8 mouse cellular contexts compared by ENCODE assay signal in the genomic region with DNA sequence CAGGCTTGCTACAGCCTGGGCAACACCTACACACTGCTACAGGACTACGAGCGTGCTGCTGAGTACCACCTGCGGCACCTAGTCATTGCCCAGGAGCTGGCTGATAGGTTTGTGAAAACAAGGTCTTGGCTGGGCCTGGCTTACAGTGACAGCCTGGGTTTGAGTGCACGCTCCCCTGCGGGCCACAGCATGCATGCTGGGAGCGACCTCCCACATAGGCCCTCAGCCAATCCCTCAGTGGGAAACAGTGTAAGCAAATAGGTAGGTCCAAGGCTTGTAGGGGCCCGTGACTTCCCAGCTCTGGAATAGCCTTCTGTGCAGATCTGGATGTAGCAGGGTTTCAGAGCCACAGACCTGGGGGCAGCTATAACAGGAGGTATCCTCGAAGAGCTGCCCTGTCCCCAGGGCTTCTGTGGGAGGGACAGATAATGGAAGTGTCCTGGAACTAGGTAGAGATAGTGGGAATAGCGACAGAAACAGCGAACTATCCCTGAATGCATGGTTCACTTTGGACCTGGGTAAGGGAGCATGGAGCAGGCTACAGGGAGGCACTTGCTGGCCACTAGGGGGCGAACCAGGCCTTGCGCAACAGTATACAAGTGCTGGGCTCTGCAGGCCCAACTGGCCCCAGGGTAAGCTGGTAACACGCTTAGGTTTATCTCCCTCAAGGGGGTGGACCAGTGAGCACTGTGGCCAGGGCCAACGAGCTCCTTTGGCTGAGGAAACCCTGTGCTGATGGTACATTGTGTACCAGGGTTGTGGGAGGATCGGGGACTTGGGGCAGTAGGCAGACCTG. TPM values are rescaled to one million over a fixed set of nuclear protein-coding genes. Genes with fewer than 3 reads are reported as not detected.
DNase-seq lines count a peak whose midpoint lies in the region; ATAC-seq lines count a peak whose summit lies in the region.

No protein-coding gene starts in this region.

- peak; percentile 70 to 75 for DNase-seq in cerebellum, adult 18-20 months
- DNase-seq in cerebellum, adult 8-10 months: no peak
- peak; percentile 49 for DNase-seq in T-cell, adult 2 months (ENCODE audit: low spot score)
- peak; percentile 77 for DNase-seq in embryonic facial prominence, embryonic 10.5 days (ENCODE audit: low spot score)
- peak; percentile 75 to 81 for DNase-seq in kidney, postnatal 4 days
- DNase-seq in mesoderm, embryonic 11.5 days (ENCODE audit: low read depth, low spot score): peak; percentile 76
- DNase-seq in splenic B cell, adult 2 months (ENCODE audit: low read depth, low spot score): peak; percentile 80

- 64% methylated on average over 15 of the region's 15 CpGs for WGBS in embryonic facial prominence, embryonic 10.5 days
- WGBS in heart, embryonic 15.5 days: 61% methylated on average over 15 of the region's 15 CpGs

- H3K4me3 ChIP-seq in embryonic facial prominence, embryonic 10.5 days: no peak overlapping the region
- H3K4me3 ChIP-seq in heart, embryonic 15.5 days: no peak overlapping the region

- ATAC-seq in heart, embryonic 15.5 days (replicated peaks; ENCODE audit: insufficient number of reproducible peaks, insufficient read depth, low FRiP score, low read depth): peak; percentile 64; the same call in 1 of the 2 replicates

- peaks cover 96% of the 10 kb centered on the region for H3K36me3 ChIP-seq in embryonic facial prominence, embryonic 10.5 days (replicated peaks)
- peaks cover 38% of the 10 kb centered on the region for H3K36me3 ChIP-seq in heart, embryonic 15.5 days
- no peaks in the 10 kb centered on the region; the same call in 1 of the 2 replicates for H3K36me3 ChIP-seq in splenic B cell, adult 2 months (ENCODE audit: control insufficient read depth, insufficient read depth, low read length, poor library complexity, severe bottlenecking)

- H3K9me3 ChIP-seq in embryonic facial prominence, embryonic 10.5 days: no peaks in the 10 kb centered on the region
- no peaks in the 10 kb centered on the region for H3K9me3 ChIP-seq in heart, embryonic 15.5 days (replicated peaks)

- no peak overlapping the region for H3K27ac ChIP-seq in embryonic facial prominence, embryonic 10.5 days (replicated peaks)
- H3K27ac ChIP-seq in heart, embryonic 15.5 days: peak overlapping the region; percentile 59

- H3K4me1 ChIP-seq in embryonic facial prominence, embryonic 10.5 days: peaks cover 18% of the 10 kb centered on the region
- H3K4me1 ChIP-seq in heart, embryonic 15.5 days (replicated peaks): peaks cover 63% of the 10 kb centered on the region

- no peaks in the 10 kb centered on the region for H3K27me3 ChIP-seq in embryonic facial prominence, embryonic 10.5 days (replicated peaks; ENCODE audit: low read depth, poor library complexity, severe bottlenecking)
- no peaks in the 10 kb centered on the region for H3K27me3 ChIP-seq in heart, embryonic 15.5 days
- no peaks in the 10 kb centered on the region for H3K27me3 ChIP-seq in splenic B cell, adult 2 months (ENCODE audit: control insufficient read depth, insufficient read depth, low read length, poor library complexity, severe bottlenecking)

- no peak overlapping the region for H3K4me2 ChIP-seq in heart, embryonic 15.5 days

- H3K9ac ChIP-seq in heart, embryonic 15.5 days: peak overlapping the region; percentile 26; the same call in 1 of the 2 replicates

RNA-seq across cellular contexts. Expression of a gene that starts 10.3 kb away (rescaled TPM):
- 96.7 and 97.2 TPM in 2 replicates for polyA plus RNA-seq in embryonic facial prominence, embryonic 10.5 days (2016; fragmentation: Nextera tagmentation; extraction: Ambion mirVana)
- polyA plus RNA-seq in heart, embryonic 15.5 days (2015; fragmentation: Nextera tagmentation; extraction: Ambion mirVana): 64.4 and 71.6 TPM in 2 replicates

RNA-seq across cellular contexts. Expression of a gene that starts 26.3 kb away (rescaled TPM):
- polyA plus RNA-seq in embryonic facial prominence, embryonic 10.5 days (2016; fragmentation: Nextera tagmentation; extraction: Ambion mirVana): 31.5 and 32.2 TPM in 2 replicates
- polyA plus RNA-seq in heart, embryonic 15.5 days (2015; fragmentation: Nextera tagmentation; extraction: Ambion mirVana): 22.1 and 27.9 TPM in 2 replicates

RNA-seq across cellular contexts. Expression of a gene that starts 31.2 kb away (rescaled TPM):
- 0.03 and 0.04 TPM in 2 replicates for polyA plus RNA-seq in embryonic facial prominence, embryonic 10.5 days (2016; fragmentation: Nextera tagmentation; extraction: Ambion mirVana)
- 0.08 and 0.15 TPM in 2 replicates for polyA plus RNA-seq in heart, embryonic 15.5 days (2015; fragmentation: Nextera tagmentation; extraction: Ambion mirVana)

RNA-seq across cellular contexts. Expression of a gene that starts 35.1 kb away (rescaled TPM):
- polyA plus RNA-seq in embryonic facial prominence, embryonic 10.5 days (2016; fragmentation: Nextera tagmentation; extraction: Ambion mirVana): 0.87 and 0.96 TPM in 2 replicates
- polyA plus RNA-seq in heart, embryonic 15.5 days (2015; fragmentation: Nextera tagmentation; extraction: Ambion mirVana): 0.60 and 1.7 TPM in 2 replicates

RNA-seq across cellular contexts. Expression of a gene that starts 54.9 kb away (rescaled TPM):
- polyA plus RNA-seq in embryonic facial prominence, embryonic 10.5 days (2016; fragmentation: Nextera tagmentation; extraction: Ambion mirVana): 39.3 and 39.8 TPM in 2 replicates
- polyA plus RNA-seq in heart, embryonic 15.5 days (2015; fragmentation: Nextera tagmentation; extraction: Ambion mirVana): 16.8 and 19.6 TPM in 2 replicates
